8 mouse cellular contexts compared by ENCODE assay signal in genomic region chr14:7773714-7774389, GRCm38 (mm10). TPM values are rescaled to one million over a fixed set of nuclear protein-coding genes. Genes with fewer than 3 reads are reported as not detected.
A peak's percentile ranks its signal among the peaks of the same experiment; 100 is the strongest.
DNase-seq lines count a peak whose midpoint lies in the region; ATAC-seq and TF ChIP-seq lines count a peak whose summit lies in the region.

No protein-coding gene starts in this region.

- H3K4me3 ChIP-seq in erythroblast, embryonic 14.5 days (replicated peaks) = peak overlapping the region; percentile 63
- H3K4me3 ChIP-seq in forebrain, embryonic 10.5 days = peak overlapping the region; percentile 50
- peak overlapping the region; percentile 60 for H3K4me3 ChIP-seq in heart, embryonic 16.5 days (ENCODE audit: low read length)
- peak overlapping the region; percentile 65 for H3K4me3 ChIP-seq in liver, embryonic 13.5 days (replicated peaks)
- H3K4me3 ChIP-seq in myocyte = peak overlapping the region; percentile 23
- peak overlapping the region; percentile 51 for H3K4me3 ChIP-seq in stomach, embryonic 15.5 days (replicated peaks)

- no peaks in the 10 kb centered on the region for H3K9me3 ChIP-seq in erythroblast, embryonic 14.5 days (ENCODE audit: control insufficient read depth, low read length)
- H3K9me3 ChIP-seq in forebrain, embryonic 10.5 days = no peaks in the 10 kb centered on the region
- no peaks in the 10 kb centered on the region for H3K9me3 ChIP-seq in heart, embryonic 16.5 days (replicated peaks; ENCODE audit: control insufficient read depth, low read length)
- H3K9me3 ChIP-seq in liver, embryonic 13.5 days (replicated peaks) = no peaks in the 10 kb centered on the region
- no peaks in the 10 kb centered on the region for H3K9me3 ChIP-seq in stomach, embryonic 15.5 days

- ATAC-seq in erythroblast, adult 5-6 weeks (replicated peaks; ENCODE audit: low FRiP score, poor library complexity, severe bottlenecking) = no peak
- ATAC-seq in heart, embryonic 16.5 days (replicated peaks; ENCODE audit: extremely low read depth, insufficient read depth, low FRiP score) = peak; percentile 75
- ATAC-seq in liver, embryonic 13.5 days (ENCODE audit: low read depth) = peak; percentile 68
- peak; percentile 56; the same call in 1 of the 2 replicates for ATAC-seq in stomach, embryonic 15.5 days (ENCODE audit: insufficient read depth, low FRiP score, low read depth)

- H3K4me2 ChIP-seq in heart, embryonic 16.5 days (ENCODE audit: low read depth, low read length) = peak overlapping the region; percentile 70
- peak overlapping the region; percentile 61 for H3K4me2 ChIP-seq in liver, embryonic 13.5 days
- H3K4me2 ChIP-seq in myocyte (ENCODE audit: low read depth) = peak overlapping the region; percentile 67
- H3K4me2 ChIP-seq in stomach, embryonic 15.5 days = peak overlapping the region; percentile 56

- H3K36me3 ChIP-seq in erythroblast, embryonic 14.5 days (ENCODE audit: control insufficient read depth) = no peaks in the 10 kb centered on the region
- H3K36me3 ChIP-seq in forebrain, embryonic 10.5 days (replicated peaks) = no peaks in the 10 kb centered on the region
- no peaks in the 10 kb centered on the region for H3K36me3 ChIP-seq in heart, embryonic 16.5 days (ENCODE audit: control insufficient read depth, insufficient read depth)
- H3K36me3 ChIP-seq in liver, embryonic 13.5 days = no peaks in the 10 kb centered on the region
- no peaks in the 10 kb centered on the region for H3K36me3 ChIP-seq in myocyte (ENCODE audit: control insufficient read depth, insufficient read depth)
- no peaks in the 10 kb centered on the region for H3K36me3 ChIP-seq in stomach, embryonic 15.5 days

- peak overlapping the region; percentile 57 for H3K27ac ChIP-seq in forebrain, embryonic 10.5 days
- peak overlapping the region; percentile 59 for H3K27ac ChIP-seq in heart, embryonic 16.5 days (ENCODE audit: low read length)
- H3K27ac ChIP-seq in liver, embryonic 13.5 days = 0 out of 2 replicates have a peak overlapping the region, but pooled peaks have one; percentile 14
- peak overlapping the region; percentile 54; the same call in 1 of the 2 replicates for H3K27ac ChIP-seq in stomach, embryonic 15.5 days

- 48% methylated on average over 24 of the region's 24 CpGs for WGBS in forebrain, embryonic 10.5 days
- WGBS in heart, embryonic 16.5 days = 20% methylated on average over 24 of the region's 24 CpGs
- WGBS in liver, embryonic 13.5 days (ENCODE audit: insufficient replicate concordance) = 12% methylated on average over 24 of the region's 24 CpGs
- WGBS in stomach, embryonic 15.5 days = 27% methylated on average over 24 of the region's 24 CpGs

- peak; percentile 38 for DNase-seq in forebrain, embryonic 10.5 days (ENCODE audit: extremely low spot score, low spot score)
- peak; percentile 71 for DNase-seq in kidney, postnatal 10 days
- DNase-seq in liver, embryonic 13.5 days = no peak

- H3K79me2 ChIP-seq in myocyte (ENCODE audit: control insufficient read depth, insufficient read depth) = no peaks in the 10 kb centered on the region

- H3K4me1 ChIP-seq in erythroblast, embryonic 14.5 days (ENCODE audit: control insufficient read depth) = peaks cover 2% of the 10 kb centered on the region; the same call in 1 of the 2 replicates
- H3K4me1 ChIP-seq in forebrain, embryonic 10.5 days = no peaks in the 10 kb centered on the region; the same call in 1 of the 2 replicates
- 0 out of 2 replicates have a peak, but pooled peaks cover 3% of the 10 kb centered on the region for H3K4me1 ChIP-seq in heart, embryonic 16.5 days (ENCODE audit: control insufficient read depth, insufficient read depth, low read length)
- 0 out of 2 replicates have a peak, but pooled peaks cover 3% of the 10 kb centered on the region for H3K4me1 ChIP-seq in liver, embryonic 13.5 days (replicated peaks)
- no peaks in the 10 kb centered on the region for H3K4me1 ChIP-seq in stomach, embryonic 15.5 days

- no peaks in the 10 kb centered on the region for H3K27me3 ChIP-seq in erythroblast, embryonic 14.5 days (ENCODE audit: control insufficient read depth)
- no peaks in the 10 kb centered on the region for H3K27me3 ChIP-seq in forebrain, embryonic 10.5 days (ENCODE audit: poor library complexity, severe bottlenecking)
- H3K27me3 ChIP-seq in heart, embryonic 16.5 days (ENCODE audit: control insufficient read depth, insufficient read depth, low read length) = no peaks in the 10 kb centered on the region
- 0 out of 2 replicates have a peak, but pooled peaks cover 3% of the 10 kb centered on the region for H3K27me3 ChIP-seq in liver, embryonic 13.5 days
- no peaks in the 10 kb centered on the region for H3K27me3 ChIP-seq in myocyte (ENCODE audit: control insufficient read depth, insufficient read depth, insufficient read length)
- no peaks in the 10 kb centered on the region for H3K27me3 ChIP-seq in stomach, embryonic 15.5 days (replicated peaks)

- peak; percentile 56 for TF ChIP-seq POLR2A in myocyte (IDR thresholded peaks at IDR 0.05; ENCODE audit: insufficient read length, low read depth)

- H3K9ac ChIP-seq in heart, embryonic 16.5 days (ENCODE audit: low read length) = peak overlapping the region; percentile 64
- peak overlapping the region; percentile 63 for H3K9ac ChIP-seq in liver, embryonic 13.5 days
- H3K9ac ChIP-seq in stomach, embryonic 15.5 days = peak overlapping the region; percentile 19; the same call in 1 of the 2 replicates

- H3ac ChIP-seq in myocyte (ENCODE audit: control insufficient read depth, insufficient read length) = no peak overlapping the region

TF ChIP-seq in myocyte, 11 proteins besides CTCF, POLR2A, EP300 and RAD21:
- no peak for TF ChIP-seq CEBPB (IDR thresholded peaks at IDR 0.05; ENCODE audit: insufficient read depth, poor library complexity, severe bottlenecking)
- TF ChIP-seq MYOG (IDR thresholded peaks at IDR 0.05; ENCODE audit: control insufficient read depth in 1 of 3, insufficient read depth in 1 of 3, insufficient read length in 2 of 3, low read depth in 2 of 3) = peak; percentile 8 to 76 (median 70)
- peak; percentile 26 for TF ChIP-seq POLR2AphosphoS2 (IDR thresholded peaks at IDR 0.05; ENCODE audit: insufficient read length, low read depth)
- peak in 2 of 3 experiments; percentile 70 to 90 for TF ChIP-seq MYOD1 (IDR thresholded peaks at IDR 0.05; ENCODE audit: control insufficient read depth in 1 of 3, insufficient read length in 2 of 3, low read depth in 2 of 3)
- peak; percentile 21 for TF ChIP-seq TCF3 (IDR thresholded peaks at IDR 0.05; ENCODE audit: insufficient read length, low read depth)

RNA-seq across cellular contexts. Expression of gene Gm26661, which starts 17.5 kb away (rescaled TPM):
- polyA plus RNA-seq in erythroblast, embryonic 14.5 days (2012) = not detected in 2 replicates
- total RNA-seq in erythroblast, adult 5-6 weeks (2015; ENCODE audit: low replicate concordance) = not detected in 2 replicates
- total RNA-seq in erythroblast, adult 5-6 weeks (2017; ENCODE audit: low replicate concordance) = not detected in 2 replicates
- not detected in 2 replicates for polyA plus RNA-seq in forebrain, embryonic 10.5 days (2016; fragmentation: Nextera tagmentation; extraction: Ambion mirVana)
- polyA plus RNA-seq in heart, embryonic 16.5 days (2015; fragmentation: Nextera tagmentation; extraction: Ambion mirVana) = not detected in 2 replicates
- polyA plus RNA-seq in liver, embryonic 13.5 days (2015; fragmentation: Nextera tagmentation; extraction: Ambion mirVana) = not detected in 2 replicates
- polyA plus RNA-seq in myocyte (2012; fragmentation: generic; extraction: Trizol) = not detected
- 0.32 TPM in 1 of 2 replicates, not detected in the other for polyA plus RNA-seq in stomach, embryonic 15.5 days (2015; fragmentation: Nextera tagmentation; extraction: Ambion mirVana)

RNA-seq across cellular contexts. Expression of gene Flnb, which starts 43.9 kb away (rescaled TPM):
- polyA plus RNA-seq in erythroblast, embryonic 14.5 days (2012) = 0.02 and 0.06 TPM in 2 replicates
- total RNA-seq in erythroblast, adult 5-6 weeks (2015; ENCODE audit: low replicate concordance) = 2.7 and 3.8 TPM in 2 replicates
- 2.0 and 2.2 TPM in 2 replicates for total RNA-seq in erythroblast, adult 5-6 weeks (2017; ENCODE audit: low replicate concordance)
- 22.9 and 24.2 TPM in 2 replicates for polyA plus RNA-seq in forebrain, embryonic 10.5 days (2016; fragmentation: Nextera tagmentation; extraction: Ambion mirVana)
- polyA plus RNA-seq in heart, embryonic 16.5 days (2015; fragmentation: Nextera tagmentation; extraction: Ambion mirVana) = 9.2 and 14.4 TPM in 2 replicates
- polyA plus RNA-seq in liver, embryonic 13.5 days (2015; fragmentation: Nextera tagmentation; extraction: Ambion mirVana) = 2.9 and 3.8 TPM in 2 replicates
- polyA plus RNA-seq in myocyte (2012; fragmentation: generic; extraction: Trizol) = 54.5 TPM
- 17.4 and 20.3 TPM in 2 replicates for polyA plus RNA-seq in stomach, embryonic 15.5 days (2015; fragmentation: Nextera tagmentation; extraction: Ambion mirVana)
